Mouse (Mus musculus) thymus, postnatal 4 days (tissue): ENCODE results near the gene Gramd1a.

Experiments
- DNase-seq: peaks from one replicate; pipeline ENCODE4 v3.0.0; 2021

Gene Gramd1a

GRCm38 (mm10) chr7:31155296-31156033, at the start of gene Gramd1a:
Gene Gramd1a (minus strand): TSS chr7:31155896.
- peak; percentile 51 for DNase-seq

GRCm38 (mm10) chr7:31195591-31196307, 40.1 kb upstream of the Gramd1a start:
- DNase-seq: no peak

DNA sequence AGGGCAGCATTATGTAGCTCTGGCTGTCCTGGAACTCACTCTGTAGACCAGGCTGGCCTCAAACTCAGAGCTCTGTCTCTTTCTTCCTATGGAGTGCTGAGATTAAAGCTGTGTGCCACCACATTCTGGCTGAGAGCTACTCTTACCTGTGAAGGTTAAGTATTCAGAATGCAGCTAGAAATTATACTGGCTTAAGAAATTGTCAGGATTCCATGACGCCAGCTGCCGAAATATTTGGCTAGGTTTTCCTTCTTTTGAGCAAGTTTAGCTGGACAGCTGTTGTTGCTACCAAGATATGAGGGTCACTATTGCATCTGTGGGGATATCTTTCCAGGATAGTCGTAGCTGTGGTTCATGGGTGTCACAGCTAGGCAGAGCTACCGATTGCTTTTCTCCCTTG, 29.0 kb upstream of the Gramd1a start:
- DNase-seq: no peak

GRCm38 (mm10) chr7:31182863-31183262, 27.2 kb upstream of the Gramd1a start:
- peak; percentile 21 for DNase-seq

DNA sequence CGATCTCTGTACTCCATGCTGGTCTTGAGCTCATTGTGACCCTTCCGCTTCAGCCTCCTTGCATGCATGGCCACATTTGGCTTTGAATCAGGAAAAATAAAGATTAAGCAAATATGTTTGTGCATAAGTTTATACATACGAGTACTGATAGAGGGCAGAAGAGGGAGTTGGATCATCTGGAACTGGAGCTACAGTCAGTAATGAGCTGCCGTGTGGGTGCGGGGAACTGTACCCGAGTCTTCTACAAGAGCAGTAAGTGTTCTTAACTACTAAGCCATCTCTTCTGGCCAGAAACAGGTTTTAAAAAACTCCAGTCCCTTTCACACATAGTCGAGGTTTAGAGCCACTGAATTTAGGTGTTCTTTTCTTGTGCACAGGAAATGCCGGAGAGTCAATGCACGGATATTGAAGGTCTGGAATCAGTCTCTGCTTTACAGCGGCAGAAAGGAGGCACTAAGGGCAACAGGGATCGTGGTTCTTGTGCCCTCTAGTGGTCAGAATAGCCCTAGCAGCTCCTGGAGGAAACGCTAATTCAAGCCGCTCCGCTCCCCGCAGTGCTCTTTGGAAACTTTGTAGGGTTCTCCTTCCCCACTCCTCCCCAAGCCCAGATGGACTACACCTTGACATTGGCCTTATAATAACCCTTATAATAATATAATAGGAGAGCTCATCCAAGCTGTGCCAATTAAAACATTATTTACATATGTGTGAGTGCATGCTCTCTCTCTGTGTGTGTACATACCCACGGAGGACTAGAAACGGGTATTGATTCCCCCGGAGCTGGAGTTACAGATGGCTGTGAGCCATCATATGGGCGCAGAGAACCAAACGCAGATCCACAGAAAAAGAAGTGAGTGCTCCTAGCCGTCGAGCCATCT, 21.4 kb upstream of the Gramd1a start:
- DNase-seq: peak; percentile 85

DNA sequence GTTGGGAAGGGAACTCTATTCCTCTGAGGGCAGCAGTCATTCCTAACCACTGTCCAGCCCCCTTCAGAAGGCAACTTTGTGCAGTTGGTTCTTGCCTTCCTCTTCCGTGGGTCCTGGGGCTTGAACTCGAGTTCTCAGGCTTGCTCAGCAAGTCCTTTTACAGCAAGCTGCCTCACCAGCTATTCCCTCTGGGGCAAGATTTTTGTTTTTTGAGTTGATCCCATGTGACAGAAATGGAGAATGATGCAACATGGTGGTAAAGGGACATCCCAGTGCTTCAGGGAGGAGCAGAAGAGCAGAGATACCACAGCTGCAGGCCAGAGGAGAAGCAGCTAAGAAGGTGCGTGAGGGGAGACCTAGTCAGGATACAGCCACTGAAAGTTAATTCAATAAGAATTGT, 19.4 kb upstream of the Gramd1a start:
- no peak for DNase-seq

DNA sequence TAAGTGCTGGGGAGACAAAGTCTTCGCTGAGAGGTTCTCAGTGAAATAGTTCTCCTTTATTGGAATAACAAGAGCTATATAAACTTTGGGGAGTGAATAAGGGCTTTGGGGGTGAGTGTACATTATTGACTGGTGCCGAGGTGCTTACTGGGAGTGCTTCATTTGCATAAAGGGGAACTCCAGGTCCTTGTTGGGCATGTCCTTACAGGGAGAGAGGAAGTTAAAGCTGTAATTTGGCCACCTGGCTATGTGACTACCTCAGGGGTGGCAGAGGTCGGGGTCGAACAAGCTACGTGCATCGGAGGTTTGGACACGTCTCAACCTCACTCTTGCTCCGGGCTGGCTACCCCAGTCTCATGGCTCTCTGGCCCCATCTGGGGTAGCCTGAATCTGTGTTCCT, 18.8 kb upstream of the Gramd1a start:
- no peak for DNase-seq

DNA sequence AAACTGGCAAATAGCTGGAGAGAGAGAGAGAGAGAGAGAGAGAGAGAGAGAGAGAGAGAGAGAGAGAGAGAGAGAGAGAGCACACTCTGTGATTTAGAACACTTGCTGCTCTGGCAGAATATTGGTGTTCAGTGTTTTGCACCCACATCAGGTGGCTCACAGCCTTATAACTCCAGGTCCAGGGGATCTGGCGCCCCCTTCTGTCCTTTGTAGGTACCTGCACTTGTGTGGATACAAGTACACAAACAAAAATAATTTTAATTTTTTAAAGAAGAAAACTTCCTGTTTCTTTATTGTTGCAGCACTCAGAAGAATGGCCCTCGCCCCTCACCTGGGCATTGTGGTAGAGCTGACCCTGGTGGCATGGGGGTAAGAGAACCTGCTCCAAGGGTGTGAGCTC, 16.5 kb upstream of the Gramd1a start:
- DNase-seq: peak; percentile 77

GRCm38 (mm10) chr7:31170520-31170919, 14.8 kb upstream of the Gramd1a start:
- DNase-seq: no peak

DNA sequence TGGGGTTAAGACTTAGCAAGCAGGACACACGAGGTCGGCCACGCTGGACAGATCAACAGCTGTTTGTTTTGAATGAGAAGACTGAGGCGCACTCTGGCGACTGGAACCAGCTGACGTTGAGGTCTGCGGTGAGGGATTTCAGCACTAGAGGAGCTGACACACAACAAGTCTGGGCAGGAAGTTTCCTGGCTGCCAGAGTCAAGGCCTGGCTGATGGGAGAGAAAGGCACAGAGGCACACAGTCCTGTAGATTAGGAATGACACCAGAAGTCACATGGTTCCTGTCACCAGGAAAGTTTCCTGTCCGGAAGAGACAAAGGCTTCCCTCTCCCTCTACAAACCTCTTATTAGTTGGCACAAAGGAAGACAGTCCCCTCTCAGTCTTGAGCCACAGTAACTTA, 12.7 kb upstream of the Gramd1a start:
- peak; percentile 75 for DNase-seq

DNA sequence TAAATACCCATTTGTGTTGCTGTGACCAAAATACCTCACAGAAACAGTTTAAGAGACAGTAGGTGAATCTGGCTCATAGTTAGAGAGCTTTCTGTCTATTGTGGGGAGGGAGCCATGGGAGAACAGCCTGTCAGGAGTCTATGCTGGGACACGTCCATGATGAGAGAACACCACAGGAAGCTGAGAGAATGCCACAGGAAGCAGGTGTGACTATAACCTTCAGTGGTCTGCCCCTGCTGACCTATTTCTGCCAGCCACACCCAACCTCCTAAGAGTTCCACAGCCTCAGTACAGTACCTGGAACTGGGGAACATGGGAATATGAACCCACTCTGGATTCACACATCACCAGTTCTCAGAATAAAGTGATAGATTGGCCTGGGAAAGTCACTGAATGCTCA, 9.1 kb upstream of the Gramd1a start:
- peak; percentile 33 for DNase-seq

DNA sequence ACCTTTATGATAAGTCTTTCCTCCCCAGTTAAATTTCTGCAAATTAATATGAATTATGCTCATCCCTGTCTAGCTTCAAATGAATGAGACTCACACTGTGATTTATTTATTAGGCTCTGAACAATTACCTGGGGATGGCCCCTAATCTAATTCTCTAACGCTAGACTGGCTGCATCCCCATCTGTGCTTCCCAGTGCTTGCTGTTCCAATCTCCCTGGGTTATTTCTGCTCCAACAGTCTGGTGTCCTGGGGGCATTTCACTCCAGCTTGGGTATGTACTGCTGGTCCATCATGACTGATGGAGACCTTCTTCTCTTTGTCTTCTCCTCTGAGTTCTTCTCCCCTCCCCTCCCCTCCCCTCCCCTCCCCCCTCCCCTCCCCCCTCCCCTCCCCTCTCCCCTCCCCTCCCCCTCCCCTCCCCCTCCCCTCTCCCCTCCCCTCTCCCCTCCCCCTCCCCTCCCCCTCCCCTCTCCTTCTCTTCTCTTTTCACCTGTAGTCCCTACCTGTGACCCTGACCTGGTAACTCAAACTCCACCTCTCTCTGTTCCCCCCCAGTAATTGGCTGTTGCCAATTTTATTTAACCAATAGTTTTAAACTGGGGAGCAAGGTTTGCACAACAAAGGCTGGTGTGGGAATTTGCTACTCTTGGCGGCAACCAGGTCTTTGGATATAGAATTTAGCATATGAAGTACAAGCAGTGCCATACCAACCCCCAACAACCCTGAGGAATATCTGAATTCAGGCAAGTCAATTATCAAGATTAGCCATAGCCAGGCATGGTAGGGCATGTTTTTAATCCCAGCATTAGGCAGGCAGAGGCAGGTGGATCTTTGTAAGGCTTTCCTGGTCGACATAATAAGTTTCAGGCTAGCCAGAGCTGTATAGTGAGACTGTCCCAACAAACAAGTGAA, 8.2 kb upstream of the Gramd1a start:
- no peak for DNase-seq

DNA sequence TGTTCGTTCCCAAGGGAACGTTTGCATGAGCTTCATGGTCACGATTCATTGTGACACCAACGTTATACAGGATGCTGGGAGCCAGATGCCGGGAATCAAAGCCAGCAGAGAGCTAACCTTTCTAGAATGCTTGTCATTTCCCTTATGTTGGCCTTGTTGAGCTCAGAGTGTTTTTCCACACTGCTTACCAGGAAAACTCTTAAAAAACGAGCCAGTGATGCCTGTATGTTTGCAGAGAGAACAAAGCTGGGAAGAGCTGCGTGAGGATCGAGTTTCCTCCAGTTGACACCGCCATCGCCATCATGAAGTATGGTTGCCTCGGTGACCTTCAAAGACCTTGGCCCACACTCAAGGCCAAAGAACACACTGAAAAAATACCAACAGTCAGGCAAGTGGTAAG, 6.6 kb upstream of the Gramd1a start:
- DNase-seq: peak; percentile 14

- peak; percentile 54 for DNase-seq
Measured at GRCm38 (mm10) chr7:31161831-31162230, 6.1 kb upstream of the Gramd1a start.

- DNase-seq: peak; percentile 59
Measured at GRCm38 (mm10) chr7:31161246-31161645, 5.5 kb upstream of the Gramd1a start.

GRCm38 (mm10) chr7:31160763-31161162, 5.1 kb upstream of the Gramd1a start:
- DNase-seq: peak; percentile 50

GRCm38 (mm10) chr7:31156034-31156928, 585 bp upstream of the Gramd1a start:
- DNase-seq: peak; percentile 82

- DNase-seq: peak; percentile 42
Measured at GRCm38 (mm10) chr7:31153536-31154320, 2.0 kb downstream of the Gramd1a start.

- DNase-seq: peak; percentile 79
Measured at GRCm38 (mm10) chr7:31151301-31152241, 4.1 kb downstream of the Gramd1a start.
